Mouse (Mus musculus) liver, embryonic 14.5 days (tissue): ENCODE measurements at regions not wholly inside any gene's neighbourhood (a gene's known extent, or its start where the extent isn't known, plus 50 kb on each side); places are given as distances from the start of the nearest gene placed in this dataset.

ENCODE experiments used
- CTCF ChIP-seq: IDR thresholded peaks from 2 replicates; pipeline ENCODE4 v1.5.1; 2016; ENCODE audit warnings: antibody characterized with exemption, low read depth, control low read depth
- EP300 ChIP-seq: IDR thresholded peaks from 2 replicates; pipeline ENCODE4 v1.6.1; 2016; ENCODE audit warnings: antibody characterized with exemption, low read depth

DNA sequence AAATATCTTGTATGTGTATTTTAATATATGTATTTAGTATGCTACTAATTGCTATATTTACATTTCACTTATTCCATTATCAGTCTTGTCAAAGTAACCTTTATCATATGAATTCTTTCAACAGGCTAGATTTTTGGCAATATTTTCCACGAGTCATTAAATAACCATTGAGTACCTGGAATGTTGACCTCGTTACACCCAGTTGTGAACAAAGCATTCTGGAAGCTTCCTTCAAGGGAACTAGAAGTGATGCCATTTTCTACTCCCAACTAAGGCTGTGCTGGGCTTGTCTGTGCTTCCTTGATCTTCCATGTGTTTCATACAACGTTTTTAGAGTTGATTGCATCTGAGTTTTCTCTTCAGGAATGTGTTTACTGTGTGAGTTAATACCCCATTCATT lies 410.6 kb downstream of the Ppargc1a start:
- no peak for TF ChIP-seq EP300
- TF ChIP-seq CTCF = no peak
